Mouse (Mus musculus) forebrain, embryonic 12.5 days (tissue): Measurements from ENCODE around the gene Cd276. TPM values are rescaled to one million over a fixed set of nuclear protein-coding genes. Genes with fewer than 3 reads are reported as not detected.

Source experiments
- ATAC-seq: fragments of 200-750 bp; cut with Nextera tagmentation; 2 replicates; pipeline ENCODE4 v1.8.0; 2017; ENCODE audit warnings: moderate TSS enrichment; ENCODE audit not compliant: low FRiP score
- H3K27ac ChIP-seq: fragments of 300-500 bp; sonication (generic); 2 replicates; pipeline ENCODE4 v1.5.1; 2016; ENCODE audit warnings: mild to moderate bottlenecking
- H3K27me3 ChIP-seq: fragments of 300-500 bp; sonication (generic); 2 replicates; pipeline ENCODE4 v1.6.1; 2016; ENCODE audit warnings: mild to moderate bottlenecking
- H3K36me3 ChIP-seq: fragments of 300-500 bp; sonication (generic); replicated peaks from 2 replicates; pipeline ENCODE4 v1.6.1; 2016; ENCODE audit warnings: mild to moderate bottlenecking
- H3K4me1 ChIP-seq: fragments of 300-500 bp; sonication (generic); 2 replicates; pipeline ENCODE4 v1.6.1; 2016
- H3K4me2 ChIP-seq: fragments of 300-500 bp; sonication (generic); 2 replicates; pipeline ENCODE4 v1.6.1; 2016; ENCODE audit warnings: mild to moderate bottlenecking, moderate library complexity
- H3K4me3 ChIP-seq: fragments of 300-500 bp; sonication (generic); replicated peaks from 2 replicates; pipeline ENCODE4 v1.5.1; 2016; ENCODE audit warnings: mild to moderate bottlenecking
- H3K9ac ChIP-seq: fragments of 300-500 bp; sonication (generic); 2 replicates; pipeline ENCODE4 v1.6.1; 2016; ENCODE audit warnings: mild to moderate bottlenecking
- H3K9me3 ChIP-seq: fragments of 300-500 bp; sonication (generic); 2 replicates; pipeline ENCODE4 v1.6.1; 2016
- WGBS: fragments of 180-500 bp; shearing (Covaris S2); methylation state at CpG from one replicate; pipeline ENCODE4 v1.1.7; 2016; 5-methylcytosine and 5-hydroxymethylcytosine counted together
- polyA plus RNA-seq: library from polyadenylated mRNA; unstranded; fragments of >200 nt; fragmentation: Nextera tagmentation; extraction: Ambion mirVana; gene quantifications from 2 replicates; pipeline ENCODE4 v1.2.1, GENCODE M21; 2016

The Cd276 gene
- polyA plus RNA-seq, 1 experiment from 2014 or later, result 32.2 TPM

GRCm38 (mm10) chr9:58546630-58547360 lies 8.4 kb downstream of the Cd276 start:
- Histone ChIP-seq H3K27ac (peak overlapping the region; percentile 1; the same call in 1 of the 2 replicates), H3K9ac (no peak overlapping the region), H3K27me3 (no peaks in the 10 kb centered on the region), H3K4me3 (no peak overlapping the region), H3K4me2 (no peak overlapping the region), H3K9me3 (no peaks in the 10 kb centered on the region), H3K36me3 (no peaks in the 10 kb centered on the region), H3K4me1 (peaks cover 12% of the 10 kb centered on the region)
- no peak for ATAC-seq
- 75% methylated on average over 11 of the region's 11 CpGs for WGBS

DNA sequence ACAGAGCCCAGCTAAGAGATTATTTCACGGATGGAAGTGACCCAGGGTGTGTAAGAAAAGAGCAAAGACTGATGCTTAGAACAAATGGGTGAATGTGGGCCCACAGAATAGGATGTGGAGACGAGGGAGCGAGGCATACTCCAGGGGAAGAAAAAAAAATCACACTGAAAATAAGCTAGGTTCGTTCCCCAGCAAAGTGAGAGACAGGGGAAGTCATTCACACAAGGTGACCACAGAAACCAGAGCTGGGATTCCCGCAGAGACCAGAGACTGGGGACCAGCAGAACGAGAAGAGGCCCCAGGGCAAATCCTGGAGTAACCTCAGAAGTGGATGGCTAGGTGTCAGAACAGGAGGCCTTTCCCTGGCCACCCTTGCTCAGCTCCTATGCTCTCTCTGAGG lies 9.8 kb downstream of the Cd276 start:
- 0 out of 2 replicates have a peak overlapping the region, but pooled peaks have one; percentile 0 for H3K27ac ChIP-seq
- no peaks in the 10 kb centered on the region for H3K27me3 ChIP-seq
- H3K4me3 ChIP-seq, result no peak overlapping the region
- H3K4me1 ChIP-seq, result peaks cover 13% of the 10 kb centered on the region
- H3K36me3 ChIP-seq, result no peaks in the 10 kb centered on the region
- WGBS, result 76% methylated on average over 6 of the region's 6 CpGs
- H3K9ac ChIP-seq, result no peak overlapping the region
- ATAC-seq, result no peak
- H3K9me3 ChIP-seq, result no peaks in the 10 kb centered on the region
- H3K4me2 ChIP-seq, result no peak overlapping the region

GRCm38 (mm10) chr9:58544879-58545324 lies 10.3 kb downstream of the Cd276 start:
- no peak overlapping the region for H3K9ac ChIP-seq
- H3K4me1 ChIP-seq, result peaks cover 13% of the 10 kb centered on the region
- H3K36me3 ChIP-seq, result no peaks in the 10 kb centered on the region
- H3K27ac ChIP-seq, result no peak overlapping the region
- no peak overlapping the region for H3K4me3 ChIP-seq
- H3K27me3 ChIP-seq, result no peaks in the 10 kb centered on the region
- no peak overlapping the region for H3K4me2 ChIP-seq
- no peak for ATAC-seq
- WGBS, result 77% methylated on average over 4 of the region's 4 CpGs
- no peaks in the 10 kb centered on the region for H3K9me3 ChIP-seq

GRCm38 (mm10) chr9:58541895-58542338 lies 13.3 kb downstream of the Cd276 start:
- peaks cover 18% of the 10 kb centered on the region for H3K36me3 ChIP-seq
- ATAC-seq, result no peak
- H3K4me2 ChIP-seq, result no peak overlapping the region
- H3K9me3 ChIP-seq, result no peaks in the 10 kb centered on the region
- no peak overlapping the region for H3K4me3 ChIP-seq
- peaks cover 9% of the 10 kb centered on the region; the same call in 1 of the 2 replicates for H3K4me1 ChIP-seq
- 76% methylated on average over 6 of the region's 6 CpGs for whole genome bisulfite sequencing
- peak overlapping the region; percentile 27 for H3K27ac ChIP-seq
- H3K27me3 ChIP-seq, result no peaks in the 10 kb centered on the region
- H3K9ac ChIP-seq, result no peak overlapping the region

- no peak overlapping the region for H3K4me3 ChIP-seq
- 47% methylated on average over 5 of the region's 5 CpGs for WGBS
- H3K9ac ChIP-seq, result no peak overlapping the region
- no peak overlapping the region for H3K4me2 ChIP-seq
- no peak overlapping the region for H3K27ac ChIP-seq
- H3K4me1 ChIP-seq, result peaks cover 6% of the 10 kb centered on the region; the same call in 1 of the 2 replicates
- peaks cover 25% of the 10 kb centered on the region for H3K36me3 ChIP-seq
- 0 out of 2 replicates have a peak, but pooled peaks have one; percentile 27 for ATAC-seq
- no peaks in the 10 kb centered on the region for H3K27me3 ChIP-seq
- H3K9me3 ChIP-seq, result no peaks in the 10 kb centered on the region
Observed at GRCm38 (mm10) chr9:58539886-58540285, 15.4 kb downstream of the Cd276 start.

DNA sequence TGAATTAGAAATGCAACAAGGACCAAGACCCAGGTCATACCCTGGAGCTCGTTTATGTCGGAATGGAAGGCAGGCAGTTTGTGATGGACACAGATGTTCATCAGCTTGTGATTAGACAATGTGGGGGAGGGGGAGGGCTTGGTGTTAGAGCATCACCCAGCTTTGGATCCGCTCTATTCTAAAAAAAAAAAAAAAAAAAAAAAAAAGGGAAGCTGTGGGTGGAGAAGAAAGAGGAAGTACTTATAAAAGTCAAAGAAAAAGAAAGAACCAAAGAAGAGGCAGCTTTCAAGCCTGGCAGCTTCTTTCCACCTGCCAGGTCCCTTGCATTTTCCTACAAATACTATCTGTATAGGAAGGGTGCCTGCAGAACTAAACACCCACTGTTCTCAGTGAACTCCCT lies 17.5 kb downstream of the Cd276 start:
- no peak for ATAC-seq
- WGBS, result 87% methylated on average over 3 of the region's 3 CpGs
- peaks cover 30% of the 10 kb centered on the region for H3K36me3 ChIP-seq
- no peak overlapping the region for H3K9ac ChIP-seq
- no peaks in the 10 kb centered on the region for H3K9me3 ChIP-seq
- no peak overlapping the region for H3K27ac ChIP-seq
- H3K4me2 ChIP-seq, result no peak overlapping the region
- no peaks in the 10 kb centered on the region for H3K27me3 ChIP-seq
- peaks cover 6% of the 10 kb centered on the region; the same call in 1 of the 2 replicates for H3K4me1 ChIP-seq
- H3K4me3 ChIP-seq, result no peak overlapping the region

GRCm38 (mm10) chr9:58535447-58536134 lies 19.6 kb downstream of the Cd276 start:
- Histone ChIP-seq H3K9me3 (no peaks in the 10 kb centered on the region), H3K9ac (no peak overlapping the region), H3K4me1 (no peaks in the 10 kb centered on the region), H3K4me3 (no peak overlapping the region), H3K4me2 (no peak overlapping the region), H3K27ac (no peak overlapping the region), H3K27me3 (no peaks in the 10 kb centered on the region), H3K36me3 (peaks cover 39% of the 10 kb centered on the region)
- 82% methylated on average over 20 of the region's 20 CpGs for WGBS
- peak; percentile 69 for ATAC-seq

DNA sequence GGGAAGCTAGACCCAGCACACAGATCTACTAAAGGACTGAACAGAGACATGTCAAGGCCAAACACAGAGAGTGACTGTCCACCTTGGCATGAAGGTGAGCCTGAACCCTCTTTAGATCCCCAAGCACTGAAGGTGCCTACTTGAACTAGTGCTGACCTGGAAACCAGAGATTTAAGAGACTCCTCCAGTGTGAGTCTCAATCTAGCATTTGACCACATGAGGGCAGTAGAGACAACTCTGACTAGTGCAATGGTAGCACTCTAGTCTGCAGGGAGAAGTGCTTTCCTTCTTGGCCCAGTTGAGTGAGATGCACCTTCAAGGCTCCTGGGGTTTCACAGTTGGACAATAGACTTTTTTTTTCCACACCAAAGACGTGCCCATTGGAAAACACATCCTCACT lies 20.5 kb downstream of the Cd276 start:
- Histone ChIP-seq H3K27me3 (no peaks in the 10 kb centered on the region), H3K4me3 (no peak overlapping the region), H3K9ac (no peak overlapping the region), H3K36me3 (peaks cover 47% of the 10 kb centered on the region), H3K27ac (no peak overlapping the region), H3K4me1 (no peaks in the 10 kb centered on the region), H3K4me2 (no peak overlapping the region), H3K9me3 (no peaks in the 10 kb centered on the region)
- 42% methylated on average over 1 of the region's 1 CpGs for WGBS
- ATAC-seq, result 0 out of 2 replicates have a peak, but pooled peaks have one; percentile 37

DNA sequence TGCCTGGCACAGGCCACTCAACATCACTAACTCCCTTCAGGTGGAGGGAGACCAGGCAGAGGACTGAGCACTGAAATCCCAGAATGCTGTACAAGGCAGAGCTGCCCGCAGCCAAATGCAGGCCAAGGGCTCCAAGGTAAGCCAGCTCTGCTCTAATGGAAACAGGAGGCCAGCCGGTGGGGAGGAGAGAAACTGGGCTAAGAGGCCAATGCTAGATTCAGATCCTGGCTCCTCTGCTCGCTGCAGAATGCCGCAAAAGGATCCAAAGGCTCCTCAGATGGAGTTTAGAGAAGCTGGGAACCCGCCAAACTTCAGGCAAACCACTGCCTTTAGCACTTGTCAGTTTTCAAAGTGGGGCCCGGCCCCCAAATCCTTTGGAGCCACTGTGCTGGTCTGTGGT lies 21.9 kb downstream of the Cd276 start:
- no peak for ATAC-seq
- 88% methylated on average over 6 of the region's 6 CpGs for WGBS
- no peaks in the 10 kb centered on the region for H3K9me3 ChIP-seq
- H3K36me3 ChIP-seq, result peaks cover 50% of the 10 kb centered on the region
- no peak overlapping the region for H3K9ac ChIP-seq
- no peak overlapping the region for H3K27ac ChIP-seq
- H3K4me1 ChIP-seq, result no peaks in the 10 kb centered on the region
- no peak overlapping the region for H3K4me3 ChIP-seq
- H3K27me3 ChIP-seq, result no peaks in the 10 kb centered on the region
- H3K4me2 ChIP-seq, result no peak overlapping the region

DNA sequence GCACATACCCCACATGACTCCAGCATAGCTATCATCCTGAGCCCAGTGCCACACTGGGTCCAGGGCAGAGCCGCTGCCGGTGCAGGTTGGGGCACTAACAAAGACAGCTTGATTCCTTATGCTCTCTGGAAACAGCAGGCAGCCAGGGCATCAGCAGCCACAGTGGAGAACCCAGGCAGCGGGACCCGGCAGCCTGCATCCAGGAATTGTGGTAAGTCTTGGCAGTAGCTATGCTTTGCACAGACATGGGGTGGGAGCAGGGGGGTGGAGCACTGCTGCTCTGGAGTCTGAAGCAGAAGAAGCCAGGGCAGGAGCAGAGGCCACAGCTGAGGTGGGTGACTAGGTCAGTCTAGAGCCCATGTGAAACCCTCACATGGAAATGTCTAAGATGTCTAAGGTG lies 23.0 kb downstream of the Cd276 start:
- WGBS, result 90% methylated on average over 4 of the region's 4 CpGs
- H3K36me3 ChIP-seq, result peaks cover 52% of the 10 kb centered on the region

DNA sequence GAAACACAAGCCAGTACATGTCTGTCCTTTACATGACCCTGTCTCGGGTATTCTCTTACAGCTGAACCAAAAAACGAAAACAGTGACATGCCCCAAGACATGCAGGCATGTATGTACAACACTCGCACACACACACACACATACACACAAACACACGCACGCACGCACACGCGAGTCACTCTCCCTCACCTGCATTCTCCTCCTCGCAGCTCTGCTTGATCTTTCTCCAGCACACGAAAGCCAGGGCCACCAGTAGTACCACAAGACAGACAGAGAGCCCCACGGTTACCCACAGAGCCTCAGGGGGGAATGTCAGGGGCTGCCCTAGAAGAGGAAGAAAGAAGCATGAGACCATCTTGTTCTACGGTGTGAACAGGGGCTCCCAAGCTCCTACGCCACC lies 24.8 kb downstream of the Cd276 start:
- Histone ChIP-seq H3K36me3 (peaks cover 61% of the 10 kb centered on the region), H3K4me3 (no peak overlapping the region), H3K4me2 (no peak overlapping the region), H3K4me1 (no peaks in the 10 kb centered on the region; the same call in 1 of the 2 replicates), H3K27ac (no peak overlapping the region), H3K9me3 (no peaks in the 10 kb centered on the region), H3K9ac (no peak overlapping the region), H3K27me3 (no peaks in the 10 kb centered on the region)
- no peak for ATAC-seq
- 90% methylated on average over 13 of the region's 13 CpGs for WGBS

More for the DNA sequence above, 23.0 kb downstream of the Cd276 start:
- Histone ChIP-seq H3K9me3 (no peaks in the 10 kb centered on the region), H3K27me3 (no peaks in the 10 kb centered on the region), H3K4me3 (no peak overlapping the region), H3K9ac (no peak overlapping the region), H3K4me1 (no peaks in the 10 kb centered on the region), H3K27ac (no peak overlapping the region), H3K4me2 (no peak overlapping the region)
- no peak for ATAC-seq

GRCm38 (mm10) chr9:58527841-58528240 lies 27.4 kb downstream of the Cd276 start:
- Histone ChIP-seq H3K4me1 (no peaks in the 10 kb centered on the region; the same call in 1 of the 2 replicates), H3K36me3 (peaks cover 65% of the 10 kb centered on the region), H3K9me3 (no peaks in the 10 kb centered on the region), H3K4me3 (no peak overlapping the region), H3K9ac (no peak overlapping the region), H3K4me2 (no peak overlapping the region), H3K27me3 (no peaks in the 10 kb centered on the region), H3K27ac (no peak overlapping the region)
- WGBS, result 79% methylated on average over 4 of the region's 4 CpGs
- ATAC-seq, result no peak
